Mouse (Mus musculus) thymus, adult 2 months (tissue): ENCODE measurements around the gene Wnt3.

Experiments
- CTCF ChIP-seq: fragments of 200-500 bp; IDR thresholded peaks from 2 replicates; pipeline ENCODE4 v1.5.1; 2012; ENCODE audit warnings: mild to moderate bottlenecking, control low read depth, low read length, moderate library complexity, borderline replicate concordance; ENCODE audit not compliant: control insufficient read depth, poor library complexity, insufficient read depth; ENCODE audit errors: extremely low read depth
- POLR2A ChIP-seq: fragments of 200-500 bp; IDR thresholded peaks from 2 replicates; pipeline ENCODE4 v1.6.1; 2012; ENCODE audit warnings: mild to moderate bottlenecking, low read length, control low read depth, moderate library complexity; ENCODE audit not compliant: control insufficient read depth, poor library complexity, insufficient read depth; ENCODE audit errors: extremely low read depth

GRCm38 (mm10) chr11:103804804-103805203 is 30.9 kb downstream of the Wnt3 start:
- TF ChIP-seq POLR2A = no peak
- no peak for TF ChIP-seq CTCF
